Mouse (Mus musculus) cerebellum, postnatal 25 days (tissue): ENCODE measurements around the gene Wwc2.
A peak's percentile ranks its signal among the peaks of the same experiment; 100 is the strongest.

Experiments used
- DNase-seq, 2 experiments: peaks; one replicate each; pipeline ENCODE4 v3.0.0; 2021; ENCODE audit warnings: mixed read lengths in 2 of 2

The Wwc2 gene

DNA sequence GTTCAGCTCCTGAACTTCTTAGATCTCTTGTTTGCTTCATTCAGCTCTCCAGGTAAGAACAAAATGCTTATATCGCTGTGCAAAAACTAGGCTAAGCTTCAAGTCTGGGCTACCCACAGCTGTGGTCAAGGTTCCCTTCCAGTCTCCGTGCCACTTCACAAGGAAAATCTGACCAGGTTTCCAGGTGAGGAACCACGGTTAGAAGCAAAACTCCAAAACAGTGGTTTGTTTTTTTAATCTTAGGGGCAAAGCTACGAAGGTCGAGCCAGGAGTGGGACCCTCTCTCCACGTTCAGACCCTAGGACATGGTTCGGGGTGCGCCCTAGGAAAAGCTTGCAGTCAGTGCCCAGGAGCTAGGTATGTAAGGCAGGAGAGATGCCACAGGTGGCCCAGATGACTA is 1.5 kb downstream of the Wwc2 start:
- DNase-seq: no peak

DNA sequence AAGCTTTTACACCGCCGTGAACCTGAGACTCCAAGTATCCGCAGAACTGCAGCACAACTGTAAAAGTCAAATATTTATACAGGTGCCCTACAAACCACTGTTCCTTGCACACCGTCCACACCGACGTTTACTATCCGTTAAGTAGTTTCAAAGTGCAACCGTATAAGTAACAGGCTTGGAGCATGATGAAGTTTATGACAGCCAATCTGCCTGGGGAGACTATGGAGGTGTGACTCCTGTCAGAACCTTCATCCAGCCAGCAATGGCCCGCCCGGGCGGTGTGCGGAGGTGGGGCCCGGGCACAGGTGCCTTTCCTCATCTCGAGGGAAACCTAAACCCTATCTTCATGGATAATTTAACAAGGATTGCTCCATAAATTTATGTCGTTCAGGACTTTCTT is 2.6 kb downstream of the Wwc2 start:
- no peak for DNase-seq

DNA sequence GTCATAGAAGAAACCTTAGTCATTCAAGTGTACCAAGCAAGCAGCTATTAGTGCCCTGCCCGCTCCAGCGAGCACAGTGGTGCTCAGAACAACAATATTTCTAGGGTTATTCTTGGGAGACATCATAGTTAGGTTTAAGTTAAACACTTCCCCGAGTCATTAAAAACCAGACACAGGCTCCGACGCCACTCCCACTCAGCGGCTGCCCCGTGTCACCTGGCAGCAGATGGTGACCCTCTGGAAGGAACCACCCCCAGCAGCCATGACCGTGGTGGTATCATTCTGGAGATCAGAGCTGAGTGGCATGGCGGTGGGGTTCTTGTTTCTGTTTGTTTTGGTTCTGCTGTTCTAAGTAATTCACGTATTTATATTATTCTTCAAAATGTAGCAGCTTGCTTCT is 5.1 kb downstream of the Wwc2 start:
- no peak for DNase-seq

DNA sequence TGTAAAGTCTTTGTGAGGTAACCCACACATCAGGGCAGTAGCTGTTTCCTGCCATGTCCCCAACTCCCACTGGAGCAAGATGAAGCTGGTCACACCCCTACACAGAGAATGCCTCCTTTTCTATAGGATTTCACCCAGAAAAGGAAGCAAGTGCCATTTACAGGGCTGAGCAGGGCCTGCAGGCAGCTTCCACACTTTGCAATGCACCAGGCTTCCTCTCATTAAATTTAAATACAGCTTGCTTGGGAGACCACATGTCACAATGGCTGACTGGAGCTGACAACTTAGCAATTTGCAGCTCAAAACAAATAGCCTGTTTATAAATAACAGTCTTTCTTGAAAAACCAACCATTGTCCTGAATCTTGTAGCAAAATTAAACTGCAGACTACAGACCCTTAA is 5.5 kb downstream of the Wwc2 start:
- no peak for DNase-seq

GRCm38 (mm10) chr8:47981075-47981474 is 9.6 kb downstream of the Wwc2 start:
- DNase-seq: no peak

- no peak for DNase-seq
Measured at GRCm38 (mm10) chr8:47979876-47980275, 10.8 kb downstream of the Wwc2 start.

DNA sequence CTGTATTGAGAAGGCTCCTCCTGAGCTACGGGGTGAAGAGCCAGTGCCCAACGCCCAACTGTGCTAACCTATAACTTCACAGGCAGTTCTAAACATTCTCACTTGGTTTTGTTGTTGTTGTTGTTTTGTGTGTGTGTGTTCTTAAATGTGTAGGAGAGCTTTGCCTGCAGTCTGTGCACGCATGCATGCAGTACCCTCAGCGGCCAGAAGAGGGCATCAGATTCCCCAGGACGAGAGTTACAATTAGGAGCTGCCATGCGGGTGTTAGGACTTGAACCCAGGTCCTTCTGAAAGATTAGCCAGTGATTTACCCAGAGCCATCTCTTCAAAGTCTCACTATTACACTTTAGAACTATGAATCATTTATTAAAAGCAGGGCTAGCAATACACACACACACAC is 12.0 kb downstream of the Wwc2 start:
- peak in 1 of 2 experiments; percentile 15 for DNase-seq

- no peak for DNase-seq
Measured at GRCm38 (mm10) chr8:47974963-47975314, 15.8 kb downstream of the Wwc2 start.

- peak in 1 of 2 experiments; percentile 37 for DNase-seq
Measured at GRCm38 (mm10) chr8:47974138-47974962, 16.4 kb downstream of the Wwc2 start.

DNA sequence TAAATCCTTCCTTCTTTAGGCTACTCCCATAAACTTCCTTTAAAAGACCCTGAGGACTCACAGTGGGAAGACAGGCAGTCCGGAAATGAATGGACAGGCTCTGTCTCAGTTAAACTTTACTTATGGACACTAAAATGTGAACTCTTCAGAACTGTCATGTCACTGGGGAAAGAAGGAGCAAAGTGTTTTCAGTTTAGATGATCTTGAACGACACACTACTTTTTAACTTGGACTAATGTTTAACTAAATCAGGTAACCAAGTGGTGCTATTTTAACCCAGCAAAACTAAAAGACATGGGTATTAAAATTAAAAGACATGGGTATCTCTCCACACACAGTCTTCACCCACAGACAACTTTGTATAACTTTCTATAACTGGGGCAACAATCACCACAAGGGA is 19.6 kb downstream of the Wwc2 start:
- no peak for DNase-seq

- no peak for DNase-seq
Measured at GRCm38 (mm10) chr8:47970576-47970975, 20.1 kb downstream of the Wwc2 start.

DNA sequence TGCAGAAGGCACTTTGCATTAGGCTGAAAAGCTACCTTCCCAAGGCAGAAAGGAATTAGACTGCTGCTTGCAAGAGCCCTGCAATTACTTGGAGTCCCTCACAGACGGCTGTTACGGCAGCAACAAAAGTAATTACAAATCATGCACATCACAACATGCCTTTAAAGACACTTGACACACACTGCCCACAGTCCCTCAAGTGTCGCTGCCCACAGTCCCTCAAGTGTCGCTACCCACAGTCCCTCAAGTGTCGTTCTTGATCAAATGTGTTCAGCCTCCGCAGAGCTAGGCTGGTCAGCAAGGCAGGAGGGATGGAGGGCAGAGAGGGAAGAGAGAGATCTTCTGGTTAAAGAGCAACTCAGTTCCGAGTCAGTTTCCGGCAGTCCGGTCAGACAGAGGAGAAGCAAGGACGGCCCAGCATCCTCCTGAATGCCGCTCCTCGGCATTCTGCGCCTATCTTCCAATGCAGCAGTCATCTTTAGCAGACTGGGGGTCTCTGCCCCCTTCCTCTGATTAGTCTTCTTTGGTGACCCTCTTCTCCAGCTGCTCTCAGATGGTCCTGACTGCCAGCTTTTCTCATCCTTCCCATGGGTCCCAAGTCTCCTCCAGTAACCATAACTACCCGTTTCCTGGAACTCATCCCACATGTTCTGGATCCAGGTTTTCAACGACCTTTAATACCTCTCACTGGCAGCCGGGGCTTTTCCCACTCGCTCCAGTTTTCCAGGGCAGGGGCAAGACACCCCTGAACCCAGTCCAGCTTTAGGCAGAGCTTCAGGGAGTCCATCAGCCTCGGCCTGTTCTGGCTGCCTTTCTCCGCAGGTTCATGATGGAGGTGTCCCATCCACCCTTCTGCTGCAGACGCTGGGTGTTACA is 23.4 kb downstream of the Wwc2 start:
- no peak for DNase-seq

DNA sequence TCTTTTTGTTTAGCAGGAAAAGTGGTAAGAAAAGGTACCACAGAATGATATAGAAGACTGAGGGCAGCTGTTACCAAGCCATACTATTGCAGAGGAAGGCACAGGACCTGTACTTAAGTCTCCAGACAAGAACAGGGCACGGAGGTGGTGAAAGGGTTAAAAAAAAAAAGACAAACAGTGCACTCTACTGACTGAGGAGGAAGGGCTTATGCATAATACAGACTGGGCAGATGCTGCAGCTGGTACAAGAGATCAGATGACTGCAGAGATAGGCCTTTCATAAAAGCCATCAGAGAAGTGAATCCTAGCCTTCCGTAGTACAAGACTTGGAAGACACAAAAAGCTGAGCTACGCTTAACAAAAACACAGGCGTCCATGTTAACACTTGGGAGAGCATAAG is 28.2 kb downstream of the Wwc2 start:
- no peak for DNase-seq

- DNase-seq: peak; percentile 34 to 59
Measured at GRCm38 (mm10) chr8:47962005-47962404, 28.7 kb downstream of the Wwc2 start.

- no peak for DNase-seq
Measured at GRCm38 (mm10) chr8:47957560-47957959, 33.2 kb downstream of the Wwc2 start.

DNA sequence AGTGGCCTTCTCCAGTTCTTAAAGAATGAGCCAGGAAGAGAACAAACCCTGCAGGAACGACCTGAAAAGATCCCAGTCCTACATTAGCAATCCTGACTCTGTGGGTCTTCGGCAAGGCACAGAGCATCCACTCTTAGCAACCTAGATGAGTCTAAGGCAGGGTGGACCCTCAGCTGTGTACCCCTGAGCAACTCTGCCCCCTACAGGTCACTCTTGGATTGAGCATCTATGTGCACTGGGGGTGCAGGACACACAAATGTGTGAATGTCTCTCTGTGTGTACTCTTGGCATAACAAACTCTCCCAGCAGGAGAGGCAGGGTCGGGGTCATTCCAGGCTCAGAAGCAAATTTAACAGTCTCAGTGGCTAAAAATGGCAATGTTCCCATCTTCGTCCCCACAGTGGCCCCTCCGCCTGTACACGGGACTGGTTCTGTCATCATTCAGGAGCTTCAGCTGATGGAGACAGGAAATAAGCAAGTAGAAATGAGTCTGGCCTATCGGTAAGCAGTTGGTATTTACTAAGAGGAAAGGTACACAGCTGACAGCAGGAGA is 39.3 kb downstream of the Wwc2 start:
- peak in 1 of 2 experiments; percentile 24 for DNase-seq

DNA sequence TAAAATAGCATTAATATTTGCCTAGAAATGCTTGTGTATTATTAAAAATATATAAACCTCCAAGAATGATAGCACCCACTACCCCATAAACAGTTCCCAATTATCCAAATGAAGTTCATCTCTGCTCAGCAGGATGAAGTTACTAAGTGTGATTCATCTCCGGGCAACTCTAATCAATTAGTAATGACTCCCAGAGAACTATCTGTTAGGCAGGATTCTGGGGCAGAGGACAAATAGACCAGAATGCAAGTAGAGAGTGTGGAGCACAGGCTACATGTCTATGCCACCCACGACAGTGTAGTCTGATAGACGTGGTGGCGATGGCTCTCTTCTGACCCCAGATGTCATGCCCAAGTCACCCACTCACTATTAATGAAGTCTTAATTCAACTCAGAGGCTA is 41.9 kb downstream of the Wwc2 start:
- no peak for DNase-seq

- DNase-seq: no peak
Measured at GRCm38 (mm10) chr8:47947672-47948618, 42.8 kb downstream of the Wwc2 start.

DNA sequence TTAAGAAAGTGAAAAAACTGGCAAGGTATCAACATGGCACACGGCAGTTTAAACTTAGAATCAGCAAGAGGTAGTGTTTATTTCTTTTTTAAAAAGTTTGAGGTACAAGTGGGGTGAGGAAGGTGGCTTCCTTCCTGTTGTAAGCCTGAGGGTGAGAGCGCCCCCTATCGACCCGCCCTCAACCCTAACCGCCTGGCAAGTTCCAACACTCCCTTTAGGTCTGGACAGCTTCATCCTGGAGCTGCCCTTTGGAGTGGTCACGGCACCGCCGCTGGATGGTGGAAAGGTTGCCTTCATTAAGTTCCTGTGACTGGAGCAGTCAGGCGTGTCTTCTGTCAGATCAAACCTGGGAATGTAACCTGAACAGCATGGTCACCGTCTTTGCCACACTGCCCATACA is 47.7 kb downstream of the Wwc2 start:
- DNase-seq: no peak

- DNase-seq: peak in 1 of 2 experiments; percentile 24
Measured at GRCm38 (mm10) chr8:47941028-47941427, 49.7 kb downstream of the Wwc2 start.

GRCm38 (mm10) chr8:47939933-47940870 is 50.5 kb downstream of the Wwc2 start:
- no peak for DNase-seq
